Mouse (Mus musculus) megakaryocyte, adult 5-6 weeks (primary cell): ENCODE measurements around the gene Creb5. TPM values are rescaled to one million over a fixed set of nuclear protein-coding genes. Genes with fewer than 3 reads are reported as not detected.

Source experiments
- ATAC-seq: 2 replicates; pipeline ENCODE4 v1.8.0; 2016; ENCODE audit warnings: mild to moderate bottlenecking, inconsistent platforms; ENCODE audit not compliant: poor library complexity, severe bottlenecking
- total RNA-seq, 2 experiments: library from RNA; stranded (forward) in 1 of 2; stranded (reverse) in 1 of 2; fragments of 153-499, 151-499 nt in 1 of 2; fragments of 221-1000, 200-1000 nt in 1 of 2; gene quantifications; 2 replicates each; pipeline versions ENCODE4 v1.2.3 to v1.2.4; 2015 to 2017

Creb5 gene
- total RNA-seq (2015) (0.04 and 0.07 TPM in 2 replicates), total RNA-seq (2017) (0.07 TPM in 1 of 2 replicates, not detected in the other)

DNA sequence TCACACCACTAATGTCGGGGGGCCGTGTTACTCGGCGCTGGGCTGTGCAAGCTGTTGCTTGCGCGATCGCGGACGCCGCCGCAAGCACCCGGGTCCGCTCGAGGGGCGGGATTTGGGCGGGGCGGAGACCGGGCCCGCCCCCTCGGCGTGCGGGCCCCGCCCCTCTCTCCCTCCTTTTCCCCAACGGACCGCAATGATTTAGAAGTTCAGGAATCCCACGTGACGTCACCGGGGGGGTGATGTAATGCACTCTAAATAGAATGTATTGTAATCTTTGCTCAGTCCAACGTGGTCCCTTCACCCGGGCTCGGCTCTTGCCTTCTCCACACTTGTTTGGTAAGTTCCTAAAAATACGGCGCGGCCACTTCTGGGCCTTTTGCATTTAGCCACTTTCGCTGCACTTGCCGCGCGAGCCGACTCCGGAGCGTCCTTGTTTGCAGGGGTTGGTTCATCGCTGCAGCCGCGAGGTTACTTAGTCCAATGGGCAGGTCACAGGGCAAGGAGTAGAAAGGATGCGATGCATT is at the start of gene Creb5:
TSS of gene Creb5 (plus strand) at position 233 of the 524 bp plus-strand sequence.
- peak; percentile 62 for ATAC-seq

DNA sequence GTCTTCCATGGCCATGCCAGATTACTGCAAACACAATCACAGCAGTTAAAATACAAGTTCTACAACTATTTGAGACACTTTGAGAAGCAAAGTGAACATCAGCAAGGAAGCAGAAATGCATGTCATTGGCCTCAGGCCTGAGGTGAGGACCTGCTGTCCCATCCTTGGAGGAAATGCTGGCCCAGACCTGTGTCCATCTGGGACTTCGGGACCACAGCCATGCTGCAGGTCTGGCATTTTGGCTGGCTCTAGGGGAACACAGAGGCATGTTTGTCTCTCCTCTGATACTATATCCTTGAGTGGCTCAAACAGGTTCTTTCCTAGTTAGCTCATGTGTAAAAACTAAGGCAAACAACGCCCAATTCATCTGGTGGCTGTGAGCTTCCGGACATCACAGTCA is 27.2 kb upstream of the Creb5 start:
- ATAC-seq: no peak

DNA sequence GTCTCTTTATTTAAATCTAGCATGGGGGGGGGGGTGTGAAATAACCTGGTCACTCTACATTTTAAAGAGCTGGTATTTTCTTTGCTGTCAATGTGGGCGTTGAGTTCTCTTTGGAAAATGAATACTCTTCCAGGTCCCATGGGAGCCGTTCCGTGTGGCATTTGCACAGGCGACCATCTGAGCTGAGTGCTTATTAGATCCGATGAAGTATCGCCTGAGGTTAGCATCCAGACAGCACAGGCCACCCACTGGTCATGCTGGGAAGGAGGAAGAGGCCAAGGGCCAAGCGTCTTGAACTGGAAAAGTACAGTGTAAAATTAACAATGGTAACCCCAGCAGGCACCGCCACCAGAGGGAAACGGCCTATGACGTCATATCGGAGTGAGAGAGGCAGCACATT is 24.7 kb upstream of the Creb5 start:
- ATAC-seq: no peak

DNA sequence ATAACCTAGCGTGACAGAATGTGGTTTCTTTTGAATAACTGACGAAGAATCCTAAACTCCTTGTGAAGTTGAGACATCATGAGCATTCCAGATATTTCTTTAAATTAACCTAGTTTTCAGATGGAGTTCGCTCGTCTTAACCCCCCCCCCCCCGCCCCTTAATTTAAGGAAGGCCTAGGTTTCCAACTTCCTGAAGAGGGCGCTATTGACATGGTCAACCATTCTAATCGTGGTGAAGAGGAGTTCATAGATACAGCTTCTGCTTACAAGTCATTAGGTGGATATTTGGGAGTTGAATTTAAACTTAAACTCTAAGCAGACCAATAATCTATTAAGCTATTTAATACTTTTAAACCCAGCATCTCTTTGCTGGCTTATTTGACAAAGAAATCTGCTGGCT is 20.0 kb upstream of the Creb5 start:
- ATAC-seq: no peak

DNA sequence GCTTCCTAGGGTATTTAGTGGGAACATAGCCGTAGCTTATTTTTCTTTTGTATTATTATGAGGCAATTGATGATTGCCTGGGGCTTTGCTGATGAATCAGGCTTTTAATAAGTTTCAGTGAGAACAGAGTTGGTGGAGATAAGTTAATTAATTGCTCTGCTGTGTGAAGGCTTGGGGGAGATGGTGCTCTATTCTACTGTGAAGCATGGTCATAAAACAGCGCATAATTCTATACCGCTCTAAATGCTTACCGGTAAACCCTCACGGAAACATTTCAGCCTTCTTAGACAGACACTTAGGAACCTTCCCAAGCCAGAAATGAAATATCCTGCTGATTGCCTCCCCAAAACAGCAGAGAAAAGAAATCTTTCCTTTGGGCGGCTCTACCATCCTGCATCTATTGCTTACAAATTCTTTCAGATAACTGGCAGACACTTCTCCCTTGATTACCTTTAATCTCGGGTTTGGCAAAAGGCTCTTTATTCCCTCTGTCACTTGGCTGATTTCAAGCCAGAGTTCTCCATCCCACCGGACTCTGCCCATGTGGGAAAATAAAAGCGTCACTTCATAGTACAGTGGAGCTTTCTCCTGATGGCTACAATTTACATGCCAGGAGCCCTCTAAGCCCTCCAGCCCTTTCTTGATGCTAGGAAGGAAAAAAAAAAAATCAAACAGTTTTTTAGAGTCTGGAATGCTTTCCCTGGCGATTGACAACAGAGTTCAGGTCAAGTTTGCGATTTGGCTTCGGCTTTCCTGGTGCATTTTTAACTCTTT is 19.2 kb upstream of the Creb5 start:
- ATAC-seq: no peak

DNA sequence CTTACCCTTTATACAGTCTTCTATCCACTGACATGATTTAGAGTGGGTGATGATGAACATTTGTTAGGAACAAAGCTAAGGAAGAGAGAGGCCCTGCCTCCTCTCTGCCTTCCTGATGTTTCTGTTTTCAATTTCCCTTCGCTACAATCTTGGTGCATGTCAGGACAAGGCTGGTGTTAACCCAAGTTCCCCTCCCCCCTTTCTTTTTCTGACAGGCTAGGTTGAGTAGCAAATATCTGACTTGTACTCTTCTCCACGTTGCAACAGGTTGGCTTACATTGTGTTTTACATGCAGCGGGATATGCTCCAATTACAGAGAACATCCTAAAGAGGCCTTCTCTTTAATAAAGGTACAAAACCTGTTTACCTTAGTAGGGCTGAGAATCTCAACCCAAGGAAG is 15.9 kb upstream of the Creb5 start:
- ATAC-seq: no peak

DNA sequence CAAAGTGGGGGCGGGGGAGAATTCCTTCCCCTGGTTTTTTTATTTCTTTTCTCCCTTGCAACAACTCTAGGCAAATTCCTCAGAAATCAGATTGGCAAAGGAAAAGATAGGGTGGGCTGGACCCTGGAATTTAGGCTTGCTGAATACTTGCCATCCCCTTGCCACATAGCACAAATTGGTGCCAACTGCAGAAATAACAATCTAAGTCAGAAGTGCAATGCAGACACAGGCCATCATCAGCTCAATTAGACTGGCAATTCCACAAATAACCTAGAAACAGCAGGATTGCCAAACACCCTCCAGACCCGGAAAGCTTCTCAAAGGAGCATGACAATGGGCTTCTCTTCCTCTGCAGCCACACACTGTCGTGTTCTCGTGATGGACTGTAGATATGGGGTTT is 15.4 kb upstream of the Creb5 start:
- no peak for ATAC-seq

DNA sequence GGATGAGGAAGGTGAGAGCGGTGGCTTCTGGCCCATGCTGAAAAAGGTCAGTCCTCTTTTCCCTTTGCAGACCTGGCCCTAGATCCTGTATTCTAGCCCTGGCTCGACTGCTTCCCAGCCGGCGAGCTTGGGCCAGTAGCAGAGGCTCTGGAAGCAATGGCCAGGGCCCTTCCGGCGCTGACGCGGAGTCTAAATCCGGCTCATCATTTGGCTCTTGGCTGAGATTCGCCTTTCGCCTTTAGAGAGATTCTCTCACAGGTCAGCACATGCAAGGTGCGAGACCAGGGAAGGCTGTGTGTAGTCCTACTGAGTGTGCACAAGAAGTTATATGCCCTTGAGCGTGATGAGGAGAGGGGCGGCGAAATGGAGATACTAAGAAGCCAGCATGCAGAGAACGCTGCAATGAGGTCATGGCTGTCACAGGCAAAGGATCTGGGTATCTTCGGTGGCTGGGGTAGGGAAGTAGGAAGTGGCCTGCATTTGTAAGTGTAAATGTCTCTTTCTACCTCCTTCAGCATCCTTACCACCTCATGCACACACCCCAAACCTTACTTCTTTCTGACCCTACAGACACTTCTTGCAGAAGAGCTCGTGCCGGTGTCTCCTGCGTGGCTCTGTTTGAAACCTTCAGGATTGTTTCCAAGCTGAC is 557 bp upstream of the Creb5 start:
- peak; percentile 22 for ATAC-seq

DNA sequence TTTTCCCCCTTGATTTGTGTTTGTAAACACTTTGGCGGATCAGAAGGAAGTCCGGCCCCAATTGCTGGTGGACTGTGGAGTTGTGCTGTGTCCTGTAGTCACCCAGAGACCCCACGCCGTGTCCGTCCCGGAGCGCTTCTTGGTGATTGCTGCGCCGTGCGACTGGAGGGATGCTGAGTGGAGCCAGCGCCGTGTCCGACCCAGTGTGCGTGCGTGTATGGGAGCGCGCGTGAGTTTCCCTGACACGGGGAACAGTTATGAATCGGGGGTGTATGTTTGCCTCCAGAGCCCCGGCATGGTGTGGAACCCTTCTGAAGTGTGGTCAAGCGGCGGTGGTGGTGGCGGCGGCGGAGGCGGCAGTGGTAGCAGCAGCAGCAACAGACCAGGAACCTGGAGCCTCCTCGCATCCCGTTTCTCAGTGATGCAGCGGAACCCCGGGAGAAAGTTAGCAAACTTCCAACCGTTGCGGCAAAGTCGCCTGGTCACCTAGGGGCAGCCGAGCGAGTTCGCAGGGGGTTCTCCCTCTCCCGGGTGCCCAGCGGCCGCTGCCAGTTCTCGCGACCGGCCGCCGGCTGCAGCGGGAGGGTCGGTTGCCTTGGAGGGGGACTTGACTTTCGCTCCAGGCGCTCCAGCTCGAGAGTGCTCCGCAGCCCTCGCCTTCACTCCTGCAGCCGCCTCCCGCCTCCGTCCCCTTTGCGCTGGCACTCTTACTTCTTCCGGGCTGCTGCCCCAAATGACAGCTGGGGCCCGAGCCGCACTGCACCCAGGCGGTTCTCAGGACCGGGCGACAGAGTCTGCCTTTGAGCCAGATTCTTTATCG is 702 bp downstream of the Creb5 start:
- ATAC-seq: peak; percentile 27

DNA sequence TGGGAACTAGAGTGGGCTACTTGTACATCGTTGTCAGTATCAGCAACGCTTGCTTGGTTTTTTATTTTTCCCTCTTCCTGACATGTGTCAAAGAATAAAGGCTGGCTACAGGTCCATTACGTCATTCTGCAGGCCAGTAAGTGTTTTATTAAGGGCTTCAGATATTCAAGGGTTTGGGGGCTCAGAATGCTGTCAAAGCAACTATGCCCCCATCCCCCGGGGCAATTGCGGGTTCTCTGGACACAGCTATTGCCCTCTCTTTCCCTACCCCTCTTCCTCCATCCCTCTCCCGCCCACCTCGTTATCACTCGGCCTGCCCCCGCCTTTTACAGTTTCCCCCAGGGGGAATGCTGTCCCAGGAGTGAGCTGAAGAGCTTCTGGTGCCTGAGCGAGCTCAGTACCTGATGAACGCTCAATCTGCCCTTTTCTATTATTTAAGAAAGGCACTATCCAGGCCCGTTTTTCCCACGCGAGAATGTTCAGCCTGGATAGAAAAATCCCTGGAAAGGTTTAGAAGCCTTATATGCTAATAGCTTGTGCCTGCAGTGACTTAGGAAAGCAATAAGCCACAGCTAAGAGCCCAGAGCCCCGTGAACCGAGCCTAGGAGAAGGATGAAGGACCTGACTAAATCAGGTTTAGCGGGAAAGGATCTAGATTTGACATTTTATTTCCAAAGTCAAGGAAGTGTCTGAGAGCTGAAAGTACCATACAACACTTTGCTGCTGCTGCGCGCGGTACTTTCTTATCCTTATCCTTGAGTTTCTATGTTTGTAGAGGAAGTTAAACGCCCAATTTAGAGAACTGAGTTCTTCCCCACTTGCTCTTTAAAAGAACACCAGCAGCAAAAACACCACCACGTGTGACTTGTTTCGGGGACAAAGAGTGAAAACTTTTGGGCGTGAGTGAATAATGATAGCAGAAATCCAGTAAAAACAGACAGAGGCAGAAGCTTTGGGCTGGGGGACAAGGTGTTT is 1.8 kb downstream of the Creb5 start:
- no peak for ATAC-seq

DNA sequence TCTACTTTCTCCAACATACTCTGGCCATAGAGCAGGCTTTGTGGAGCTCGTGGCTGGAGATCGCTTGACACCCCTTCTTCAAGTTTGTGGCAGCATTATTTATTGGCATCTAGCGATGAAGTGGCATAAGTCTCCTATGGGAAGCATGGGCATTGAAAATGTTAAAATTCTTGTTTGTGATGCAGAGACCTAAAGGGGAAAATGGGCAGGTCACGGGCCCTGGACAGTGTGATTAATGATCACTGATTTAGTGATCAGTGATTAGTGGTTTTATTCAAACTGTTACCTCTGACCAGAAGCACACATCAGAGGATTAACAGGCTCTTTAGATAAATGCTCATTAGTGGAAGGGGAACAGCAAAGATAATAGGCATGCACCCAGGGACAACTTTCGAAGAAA is 2.6 kb downstream of the Creb5 start:
- no peak for ATAC-seq

DNA sequence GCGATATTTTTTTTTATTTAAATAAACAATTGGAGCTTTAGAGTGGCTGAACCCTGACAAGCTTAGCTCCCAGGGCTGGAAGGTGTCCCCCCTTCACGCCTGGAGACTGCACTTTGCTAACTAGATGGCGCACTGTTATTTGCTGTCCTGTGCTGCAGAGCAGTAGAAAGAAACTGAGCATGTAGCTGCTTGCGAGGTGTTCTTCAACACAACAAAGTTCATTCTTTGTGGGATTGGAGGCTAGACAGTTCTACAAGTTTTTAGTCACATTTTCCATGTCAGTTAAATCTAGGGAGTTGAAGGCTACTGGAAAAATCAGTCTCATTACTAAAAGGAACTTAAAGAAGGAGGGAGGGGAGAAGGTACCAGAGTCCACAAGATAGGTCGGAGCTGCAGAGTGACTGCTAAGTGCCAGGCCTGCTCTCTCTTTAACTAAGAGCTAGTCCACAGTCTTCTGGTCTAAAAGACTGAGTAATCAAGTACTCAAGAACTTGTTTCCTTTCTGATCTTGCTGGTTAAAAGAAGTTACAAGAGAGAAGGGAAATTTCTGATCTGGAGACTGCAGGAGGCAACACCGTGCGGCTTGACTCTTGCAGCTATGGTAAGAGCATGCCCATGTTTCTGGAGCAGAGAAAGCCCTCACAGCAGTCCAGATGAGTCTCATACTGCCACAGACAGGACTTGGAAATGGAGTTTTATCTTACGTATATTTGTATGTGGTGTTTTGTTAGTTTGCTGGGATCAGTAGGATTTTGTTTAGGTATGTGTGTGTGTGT is 3.3 kb downstream of the Creb5 start:
- no peak for ATAC-seq

DNA sequence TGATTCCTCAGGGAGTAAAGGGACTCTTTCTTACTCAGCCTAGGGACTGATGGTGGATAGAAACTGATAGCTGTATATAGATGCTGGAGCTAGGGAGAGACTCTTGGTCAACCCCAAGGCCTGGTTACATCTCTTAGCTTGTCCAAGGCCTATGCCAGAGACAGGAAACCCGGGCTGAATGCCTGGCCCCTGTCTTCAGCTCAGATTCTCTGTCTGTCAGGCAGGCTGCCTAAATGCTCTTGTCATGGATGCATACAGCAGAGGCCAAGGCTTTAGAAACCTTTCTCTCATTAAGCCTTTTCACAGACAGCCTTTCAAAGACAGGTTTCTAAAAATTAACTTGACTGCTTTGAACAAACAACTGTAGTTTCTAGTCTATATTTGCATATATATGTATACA is 5.9 kb downstream of the Creb5 start:
- ATAC-seq: no peak

DNA sequence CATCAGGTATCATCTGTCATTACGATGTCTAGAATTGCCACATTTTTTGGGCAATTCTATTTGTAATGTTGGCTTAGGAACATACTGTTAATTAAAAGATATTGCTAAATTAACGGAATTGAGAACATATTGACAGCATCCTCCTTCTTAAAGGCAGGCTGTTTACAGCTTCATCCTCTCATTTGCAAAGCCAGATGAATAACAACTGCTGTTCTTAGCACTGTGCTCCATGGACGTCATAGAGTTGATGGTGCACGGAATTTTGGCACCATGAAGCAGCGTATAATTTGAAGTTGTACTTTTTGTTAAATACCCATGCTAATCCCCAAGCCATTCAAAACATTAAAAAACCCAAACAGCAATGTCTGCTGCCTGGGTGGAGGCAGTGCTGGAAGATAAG is 10.8 kb downstream of the Creb5 start:
- no peak for ATAC-seq

DNA sequence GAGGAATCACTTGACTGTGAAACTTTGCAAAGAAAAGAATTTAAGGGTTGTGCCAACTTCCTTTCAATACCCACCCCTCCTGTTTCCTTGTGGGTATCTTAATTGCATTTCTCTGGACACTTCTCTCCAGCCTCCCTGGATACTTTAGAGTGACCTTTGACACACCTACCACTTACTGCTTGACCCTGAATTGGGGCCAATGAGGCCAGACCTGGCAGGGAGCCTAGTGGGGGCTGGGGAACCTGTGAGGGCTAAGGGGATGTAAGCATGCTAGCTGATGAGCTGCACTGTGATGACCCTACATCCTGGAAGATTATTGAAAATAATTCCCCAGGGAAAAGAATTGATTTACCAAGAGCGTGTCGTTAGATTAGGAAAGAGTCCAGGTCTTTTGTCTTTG is 17.1 kb downstream of the Creb5 start:
- ATAC-seq: no peak

DNA sequence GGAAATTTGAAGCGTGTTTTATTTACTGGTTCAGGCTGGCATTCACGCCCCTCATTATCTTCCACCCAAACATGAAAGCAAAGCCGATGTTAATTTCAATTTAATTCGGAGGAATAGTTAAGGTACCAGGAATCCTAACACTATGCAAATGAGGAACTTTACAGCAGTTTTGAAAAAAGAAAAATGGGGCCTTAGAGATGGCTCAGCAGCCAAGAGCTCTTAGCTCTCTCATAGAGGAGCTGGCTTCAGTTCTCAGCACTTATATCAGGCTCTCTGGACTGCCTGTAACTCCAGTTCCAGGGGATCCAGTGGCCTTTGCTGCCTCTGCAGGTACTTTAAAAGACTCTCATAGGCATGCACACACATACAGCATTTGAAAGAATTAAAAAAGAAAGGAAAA is 19.1 kb downstream of the Creb5 start:
- no peak for ATAC-seq

DNA sequence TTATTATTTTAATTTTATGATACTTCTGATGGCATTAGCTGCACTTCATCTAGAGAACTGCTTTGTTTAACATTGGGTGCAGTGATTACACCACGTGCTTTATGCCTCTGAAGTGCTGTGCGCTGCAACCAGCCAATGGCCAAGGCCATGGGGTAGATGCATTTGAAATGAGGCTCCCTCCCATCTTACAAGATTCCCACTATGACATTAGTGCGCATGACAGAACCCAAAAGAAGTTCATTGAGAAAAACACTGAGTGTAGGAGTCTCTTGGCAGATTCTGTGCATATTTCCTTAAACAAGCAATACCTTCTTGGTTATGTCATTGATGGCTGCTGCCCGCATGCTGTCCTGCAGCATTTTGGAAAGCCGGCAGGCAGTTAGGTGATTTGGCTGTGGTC is 19.6 kb downstream of the Creb5 start:
- no peak for ATAC-seq

DNA sequence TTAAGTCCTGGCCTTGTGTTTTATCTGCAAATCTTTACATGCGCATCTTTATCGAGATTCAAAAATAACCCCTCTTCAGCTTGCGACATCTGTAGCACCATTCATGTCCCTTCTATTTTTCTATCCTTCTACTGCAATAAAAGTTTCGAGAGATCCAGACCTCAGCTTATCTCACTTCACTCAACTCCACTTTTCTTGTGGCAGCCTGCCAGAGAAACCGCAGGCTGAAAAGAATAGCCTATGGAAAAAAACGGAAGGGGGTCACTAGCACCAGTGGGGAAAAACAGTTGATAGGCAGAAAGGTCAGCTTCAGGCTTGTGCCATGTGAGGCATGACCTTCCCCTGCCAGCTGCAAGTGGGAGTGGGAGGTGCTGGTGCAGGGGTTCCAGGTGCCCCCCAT is 21.6 kb downstream of the Creb5 start:
- ATAC-seq: 0 out of 2 replicates have a peak, but pooled peaks have one; percentile 21

DNA sequence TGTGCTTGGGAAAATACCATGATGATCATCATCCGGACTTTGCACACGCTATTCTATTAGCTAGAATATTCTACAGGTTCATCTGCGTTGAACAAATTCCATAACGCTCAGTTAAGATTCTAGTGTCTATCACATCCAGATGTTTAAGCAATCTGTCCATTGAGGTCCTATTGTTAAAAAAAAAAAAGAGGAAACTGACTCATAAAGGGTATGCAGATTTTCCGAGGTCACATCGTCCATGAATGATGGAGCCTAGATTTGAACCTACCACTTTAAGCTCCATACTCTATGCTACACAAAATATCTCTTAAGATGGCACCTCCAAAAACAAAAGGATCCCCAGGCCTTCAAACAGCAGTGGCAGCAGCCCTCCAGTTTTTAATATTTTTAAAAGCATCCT is 26.5 kb downstream of the Creb5 start:
- no peak for ATAC-seq
